Mouse (Mus musculus) CH12.LX (cell line): Measurements from ENCODE around the gene Maml2.

Experiments used
- CHD2 ChIP-seq: IDR thresholded peaks from 2 replicates; pipeline ENCODE4 v1.6.1; 2011; ENCODE audit warnings: low read length, improper control_type of control experiment
- CTCF ChIP-seq, 2 experiments: IDR thresholded peaks in 1 of 2; conservative IDR thresholded peaks in 1 of 2; 2 replicates each; pipeline ENCODE4 v1.5.1; 2011 to 2012; ENCODE audit warnings: low read depth in 2 of 2, low read length in 2 of 2, improper control_type of control experiment in 1 of 2, inconsistent platforms in 1 of 2, mild to moderate bottlenecking in 1 of 2, moderate library complexity in 1 of 2
- MAZ ChIP-seq: IDR thresholded peaks from 2 replicates; pipeline ENCODE4 v1.6.1; 2012; ENCODE audit warnings: low read depth, mild to moderate bottlenecking, inconsistent platforms, low read length, improper control_type of control experiment, moderate library complexity

DNA sequence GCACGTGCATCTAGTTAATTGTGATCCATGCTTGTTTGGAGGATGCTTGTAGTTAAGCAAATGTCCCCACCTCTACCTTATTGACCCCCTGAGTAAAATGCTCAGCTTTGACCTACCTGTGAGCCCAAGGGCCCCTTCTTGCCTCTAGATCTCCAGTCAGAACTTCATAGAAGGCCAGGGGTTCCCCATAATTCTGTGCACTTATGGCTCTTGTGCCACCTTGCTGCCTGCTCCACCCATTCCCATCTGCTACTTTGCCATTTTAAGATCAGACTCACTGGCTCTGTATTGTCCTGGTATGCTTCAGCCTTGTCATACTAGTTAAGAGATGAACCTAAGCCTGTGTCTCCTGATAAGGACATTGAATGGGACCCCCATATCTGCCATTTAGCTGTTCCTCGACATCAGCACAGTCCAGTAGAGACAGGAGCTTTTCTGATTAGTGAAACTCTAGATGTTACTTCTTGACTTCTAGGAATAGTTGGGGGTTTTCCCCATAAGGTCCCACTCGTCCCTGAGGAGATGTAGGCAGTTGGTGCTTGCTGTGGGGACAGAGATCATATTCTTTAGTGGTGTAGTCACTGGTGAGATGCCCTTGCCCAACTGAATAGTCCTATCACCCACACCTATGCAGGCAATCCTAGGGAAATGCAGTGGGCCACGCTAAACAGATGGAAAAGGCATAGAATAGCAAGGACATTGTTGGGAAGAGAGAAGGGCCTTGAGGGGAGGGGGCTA, 301.0 kb downstream of the Maml2 start:
- TF ChIP-seq MAZ (no peak), CHD2 (no peak), CTCF (conservative IDR thresholded peaks at IDR 0.05 in 1 of 2, IDR thresholded peaks at IDR 0.05 in 1 of 2; ENCODE audit: low read depth in 2 of 2, low read length in 2 of 2) (no peak)
